Mouse (Mus musculus) liver, postnatal 0 days (tissue): ENCODE measurements around the gene Krr1.

Source experiments
- CTCF ChIP-seq: sonication (generic); IDR thresholded peaks from 2 replicates; pipeline ENCODE4 v1.5.1; 2016; ENCODE audit warnings: antibody characterized with exemption, low read depth
- EP300 ChIP-seq: IDR thresholded peaks from 2 replicates; pipeline ENCODE4 v1.6.1; 2016; ENCODE audit warnings: antibody characterized with exemption, low read depth, mild to moderate bottlenecking

DNA sequence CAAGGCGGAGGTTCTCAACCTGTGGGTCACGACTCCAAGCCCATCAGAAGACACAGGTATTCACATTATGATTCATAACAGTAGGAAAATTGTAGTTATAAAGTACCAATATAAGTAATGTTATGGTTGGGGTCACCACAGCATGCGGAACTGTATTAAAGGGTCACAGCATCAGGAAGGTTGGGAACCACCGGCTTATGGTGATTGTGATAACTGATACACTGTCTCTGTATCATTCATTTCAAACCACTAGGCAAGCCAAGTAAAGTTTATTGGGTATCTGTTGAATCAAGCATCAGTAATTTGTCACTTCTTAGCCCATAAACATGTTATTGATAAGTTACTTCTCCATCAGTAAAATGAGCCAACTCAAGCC is 14.4 kb upstream of the Krr1 start:
- TF ChIP-seq CTCF (no peak), EP300 (no peak)
